Mouse (Mus musculus) liver, adult 2 months (tissue): Measurements from ENCODE around the gene Adgrg3. TPM values are rescaled to one million over a fixed set of nuclear protein-coding genes. Genes with fewer than 3 reads are reported as not detected.

Source experiments
- DNase-seq: peaks from one replicate; pipeline ENCODE4 v3.0.0-alpha.2; 2011; ENCODE audit warnings: low read depth, low spot score; ENCODE audit errors: extremely low read depth
- H3K27ac ChIP-seq: fragments of 200-500 bp; replicated peaks from 2 replicates; pipeline ENCODE4 v1.5.1; 2012; ENCODE audit warnings: low read depth, mild to moderate bottlenecking, control low read depth, inconsistent platforms, low read length; ENCODE audit not compliant: insufficient read depth
- H3K27me3 ChIP-seq: fragments of 200-500 bp; 2 replicates; pipeline ENCODE4 v1.6.1; 2012; ENCODE audit warnings: mild to moderate bottlenecking, moderate library complexity, low read length, inconsistent platforms; ENCODE audit not compliant: control insufficient read depth, insufficient read depth
- H3K36me3 ChIP-seq: fragments of 200-500 bp; 2 replicates; pipeline ENCODE4 v1.6.1; 2012; ENCODE audit warnings: low read length, inconsistent platforms; ENCODE audit not compliant: control insufficient read depth, insufficient read depth
- H3K4me1 ChIP-seq: fragments of 200-500 bp; 2 replicates; pipeline ENCODE4 v1.6.1; 2011; ENCODE audit warnings: low read length; ENCODE audit not compliant: control insufficient read depth, insufficient read depth
- H3K4me3 ChIP-seq: fragments of 200-500 bp; 2 replicates; pipeline ENCODE4 v1.5.1; 2011; ENCODE audit warnings: low read depth, mild to moderate bottlenecking, control low read depth, low read length, moderate library complexity; ENCODE audit not compliant: insufficient read depth
- H3K79me2 ChIP-seq: fragments of 200-500 bp; 2 replicates; pipeline ENCODE4 v1.6.1; 2012; ENCODE audit warnings: inconsistent platforms, mild to moderate bottlenecking, low read length, moderate library complexity; ENCODE audit not compliant: control insufficient read depth, insufficient read depth
- H3K9ac ChIP-seq: fragments of 200-500 bp; 2 replicates; pipeline ENCODE4 v1.6.1; 2012; ENCODE audit warnings: low read depth, mild to moderate bottlenecking, control low read depth, inconsistent platforms, low read length
- CTCF ChIP-seq: fragments of 200-500 bp; IDR thresholded peaks from 2 replicates; pipeline ENCODE4 v1.5.1; 2011; ENCODE audit warnings: low read depth, low read length, control low read depth
- POLR2A ChIP-seq: fragments of 200-500 bp; IDR thresholded peaks from 2 replicates; pipeline ENCODE4 v1.6.1; 2011; ENCODE audit warnings: low read length, control low read depth; ENCODE audit not compliant: insufficient read depth; ENCODE audit errors: extremely low read depth
- WGBS: fragments of 180-500 bp; shearing (Covaris S2); methylation state at CpG from one replicate; pipeline ENCODE4 v1.1.7; 2018; 5-methylcytosine and 5-hydroxymethylcytosine counted together
- polyA plus RNA-seq: library from polyadenylated mRNA; depleted of rRNA; stranded (reverse); fragments of >200 nt; gene quantifications from 2 replicates; pipeline ENCODE4 v1.2.3, GENCODE M21; 2012
- total RNA-seq: library from RNA; depleted of rRNA; stranded (reverse); fragments of >200 nt; gene quantifications from 2 replicates; pipeline ENCODE4 v1.2.3, GENCODE M21; 2014

Adgrg3 gene
- total and polyA plus RNA-seq, 2 experiments: 3.0 to 8.5 TPM

DNA sequence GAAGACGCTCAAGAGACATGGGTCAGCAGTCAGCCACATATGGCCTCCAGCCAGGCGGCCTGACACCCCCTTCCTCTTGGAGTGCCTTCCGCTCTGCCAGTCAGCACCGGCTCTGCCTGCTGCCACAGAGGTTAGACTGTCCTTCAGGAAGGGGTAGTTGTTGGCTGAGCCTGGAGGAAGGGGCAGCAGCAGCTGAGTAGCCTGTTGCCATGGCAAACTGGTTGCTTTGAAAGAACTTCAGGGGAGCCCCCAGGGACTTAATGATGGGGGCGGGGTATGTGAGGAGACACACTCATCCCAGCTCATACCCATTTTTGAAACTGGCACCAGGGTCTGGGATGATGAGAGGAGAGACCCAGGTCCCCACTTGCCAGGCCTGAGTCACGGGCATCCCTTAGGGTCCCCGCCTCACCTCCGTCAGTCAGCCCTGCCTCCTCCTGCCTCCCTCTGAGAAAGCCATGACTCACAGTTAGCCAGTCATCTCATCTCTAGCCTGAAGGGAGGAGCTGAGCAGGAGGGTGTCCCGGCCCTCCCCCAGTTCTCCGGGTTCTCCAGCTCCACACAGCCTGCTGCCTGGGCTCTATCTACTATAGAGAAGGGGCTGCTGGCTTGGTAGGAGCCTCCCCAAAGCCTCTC, 33.5 kb upstream of the Adgrg3 start:
- H3K36me3 ChIP-seq: no peaks in the 10 kb centered on the region
- H3K79me2 ChIP-seq: no peaks in the 10 kb centered on the region
- 55% methylated on average over 10 of the region's 10 CpGs for WGBS
- no peak for TF ChIP-seq CTCF
- peak overlapping the region; percentile 31; the same call in 1 of the 2 replicates for H3K4me3 ChIP-seq
- H3K27ac ChIP-seq: 0 out of 2 replicates have a peak overlapping the region, but pooled peaks have one; percentile 5
- no peak for DNase-seq
- H3K4me1 ChIP-seq: 0 out of 2 replicates have a peak, but pooled peaks cover 2% of the 10 kb centered on the region
- peak overlapping the region; percentile 57 for H3K9ac ChIP-seq
- H3K27me3 ChIP-seq: no peaks in the 10 kb centered on the region

DNA sequence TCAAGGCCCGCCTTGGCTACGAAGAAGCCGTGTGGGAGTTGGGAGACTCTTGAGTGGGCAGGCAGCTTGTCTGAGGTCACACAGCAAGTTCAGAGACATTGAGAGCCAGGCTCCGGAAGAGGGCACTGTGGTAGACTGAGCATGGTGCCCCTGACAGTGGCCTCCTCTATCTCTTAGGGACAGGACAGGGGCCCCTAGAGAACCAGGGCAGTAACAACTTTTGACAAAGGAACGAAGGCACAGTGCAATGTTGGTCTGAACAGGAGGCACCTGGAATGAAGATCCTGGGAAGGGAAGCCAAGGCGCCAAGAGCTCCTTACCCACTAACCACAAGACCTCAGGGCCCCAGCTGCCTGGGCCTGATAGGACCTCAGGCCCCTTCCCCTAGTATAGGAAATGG, 32.5 kb upstream of the Adgrg3 start:
- H3K4me3 ChIP-seq: no peak overlapping the region
- H3K9ac ChIP-seq: no peak overlapping the region; the same call in 1 of the 2 replicates
- H3K4me1 ChIP-seq: 0 out of 2 replicates have a peak, but pooled peaks cover 2% of the 10 kb centered on the region

DNA sequence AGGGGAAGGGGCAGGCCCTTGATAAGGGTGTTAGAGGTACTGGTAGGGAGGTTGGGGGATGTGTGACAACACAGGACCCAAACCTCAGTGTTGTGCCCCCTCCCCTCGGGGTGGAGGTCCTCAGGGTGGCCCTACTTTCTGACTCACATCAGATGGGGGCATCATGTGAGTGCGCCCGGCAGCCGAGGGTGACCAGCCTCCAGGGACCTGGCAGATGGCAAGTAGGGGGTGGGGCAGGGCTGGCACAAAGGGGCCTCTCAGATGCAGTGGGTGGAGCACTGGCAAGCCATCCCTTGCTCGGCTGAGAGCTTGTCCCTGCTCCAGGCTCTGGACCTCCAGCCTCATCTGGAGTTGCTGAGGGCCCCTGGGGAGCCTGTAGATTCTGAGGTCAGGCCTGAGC, 30.8 kb upstream of the Adgrg3 start:
- 70% methylated on average over 5 of the region's 5 CpGs for WGBS
- no peaks in the 10 kb centered on the region for H3K27me3 ChIP-seq
- H3K79me2 ChIP-seq: no peaks in the 10 kb centered on the region
- 0 out of 2 replicates have a peak, but pooled peaks cover 2% of the 10 kb centered on the region for H3K4me1 ChIP-seq
- H3K27ac ChIP-seq: no peak overlapping the region
- DNase-seq: no peak
- TF ChIP-seq CTCF (no peak), POLR2A (no peak)
- no peak overlapping the region for H3K4me3 ChIP-seq
- no peak overlapping the region for H3K9ac ChIP-seq
- H3K36me3 ChIP-seq: no peaks in the 10 kb centered on the region

More for the DNA sequence above, 32.5 kb upstream of the Adgrg3 start:
- Histone ChIP-seq H3K27me3 (no peaks in the 10 kb centered on the region), H3K27ac (no peak overlapping the region), H3K79me2 (no peaks in the 10 kb centered on the region), H3K36me3 (no peaks in the 10 kb centered on the region)
- DNase-seq: no peak
- no peak for TF ChIP-seq POLR2A
- no peak for TF ChIP-seq CTCF
- WGBS: 92% methylated on average over 6 of the region's 6 CpGs

DNA sequence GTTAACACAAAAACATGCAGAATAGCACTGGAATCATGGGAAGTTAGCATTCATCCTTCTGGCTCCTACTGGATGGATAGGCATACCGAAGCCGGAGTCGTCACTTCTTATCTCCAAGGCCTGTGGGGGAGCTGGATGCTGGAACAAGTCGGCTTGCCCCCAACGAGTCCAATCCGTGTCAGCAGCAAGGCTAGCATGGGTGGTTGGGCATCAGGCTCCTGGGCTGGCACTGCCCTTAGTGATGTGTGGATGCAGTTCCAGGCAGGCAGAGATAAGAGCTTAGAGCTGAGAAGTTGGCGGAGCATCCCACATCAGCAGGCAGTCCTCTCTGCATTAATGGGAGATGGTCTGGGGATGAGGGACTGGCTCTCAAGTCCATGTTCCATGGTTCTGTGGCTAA, 29.9 kb upstream of the Adgrg3 start:
- Histone ChIP-seq H3K79me2 (no peaks in the 10 kb centered on the region), H3K4me1 (0 out of 2 replicates have a peak, but pooled peaks cover 2% of the 10 kb centered on the region), H3K36me3 (no peaks in the 10 kb centered on the region), H3K4me3 (no peak overlapping the region), H3K27ac (no peak overlapping the region), H3K27me3 (no peaks in the 10 kb centered on the region), H3K9ac (no peak overlapping the region)
- no peak for TF ChIP-seq CTCF
- no peak for DNase-seq
- 84% methylated on average over 7 of the region's 7 CpGs for WGBS

DNA sequence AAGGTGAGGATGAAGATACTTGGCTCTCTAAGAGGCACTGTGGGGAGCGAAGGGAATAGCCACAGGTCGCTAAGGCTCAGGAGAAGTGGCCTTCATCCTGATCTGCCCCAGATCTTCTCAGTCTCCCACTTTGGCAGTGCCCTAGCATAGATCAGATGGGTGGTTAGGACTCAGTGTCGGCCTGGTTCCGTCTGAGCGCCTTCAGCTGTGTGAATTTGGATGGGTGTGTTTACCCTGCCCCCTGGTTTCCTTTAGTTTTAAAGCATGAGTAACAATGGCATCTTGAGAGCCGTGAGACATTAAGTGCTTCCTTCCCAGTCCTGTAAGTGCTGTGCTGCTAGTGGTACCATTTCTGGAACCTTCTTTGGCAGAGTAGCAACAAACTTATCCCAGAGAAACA, 28.9 kb upstream of the Adgrg3 start:
- TF ChIP-seq CTCF: no peak
- TF ChIP-seq POLR2A: no peak
- Histone ChIP-seq H3K4me1 (0 out of 2 replicates have a peak, but pooled peaks cover 5% of the 10 kb centered on the region), H3K27ac (no peak overlapping the region), H3K27me3 (no peaks in the 10 kb centered on the region), H3K4me3 (no peak overlapping the region), H3K79me2 (no peaks in the 10 kb centered on the region), H3K9ac (no peak overlapping the region), H3K36me3 (no peaks in the 10 kb centered on the region)
- 93% methylated on average over 6 of the region's 6 CpGs for WGBS
- DNase-seq: no peak

GRCm38 (mm10) chr8:94989711-94990110, 27.8 kb upstream of the Adgrg3 start:
- no peak overlapping the region for H3K27ac ChIP-seq
- TF ChIP-seq POLR2A: no peak
- TF ChIP-seq CTCF: no peak
- no peak for DNase-seq
- 44% methylated on average over 4 of the region's 4 CpGs for WGBS
- 0 out of 2 replicates have a peak, but pooled peaks cover 5% of the 10 kb centered on the region for H3K4me1 ChIP-seq
- no peaks in the 10 kb centered on the region for H3K27me3 ChIP-seq
- H3K79me2 ChIP-seq: no peaks in the 10 kb centered on the region
- H3K36me3 ChIP-seq: no peaks in the 10 kb centered on the region
- H3K9ac ChIP-seq: no peak overlapping the region
- no peak overlapping the region for H3K4me3 ChIP-seq
